8 mouse cellular contexts compared by ENCODE assay signal in genomic region chr10:121642054-121642947, GRCm38 (mm10). TPM values are rescaled to one million over a fixed set of nuclear protein-coding genes. Genes with fewer than 3 reads are reported as not detected.
DNase-seq lines count a peak whose midpoint lies in the region; ATAC-seq and TF ChIP-seq lines count a peak whose summit lies in the region.

No protein-coding gene starts in this region.

- H3K9me3 ChIP-seq in limb, embryonic 14.5 days (ENCODE audit: control insufficient read depth, low read length): no peaks in the 10 kb centered on the region
- H3K9me3 ChIP-seq in neural tube, embryonic 14.5 days (ENCODE audit: control insufficient read depth, low read length): no peaks in the 10 kb centered on the region

- WGBS in thymus, adult 2 months: 19% methylated on average over 28 of the region's 28 CpGs
- WGBS in limb, embryonic 14.5 days: 3% methylated on average over 25 of the region's 28 CpGs
- 4% methylated on average over 28 of the region's 28 CpGs for WGBS in neural tube, embryonic 14.5 days

- H3K4me3 ChIP-seq in thymus, adult 2 months (ENCODE audit: control insufficient read depth, insufficient read depth, low read length): peak overlapping the region; percentile 24
- H3K4me3 ChIP-seq in limb, embryonic 14.5 days (replicated peaks; ENCODE audit: low read length): peak overlapping the region; percentile 57
- peak overlapping the region; percentile 40 for H3K4me3 ChIP-seq in neural tube, embryonic 14.5 days (ENCODE audit: low read depth, low read length)

- H3K36me3 ChIP-seq in thymus, adult 2 months (ENCODE audit: control insufficient read depth, insufficient read depth, low read length): no peaks in the 10 kb centered on the region
- no peaks in the 10 kb centered on the region for H3K36me3 ChIP-seq in limb, embryonic 14.5 days (ENCODE audit: control insufficient read depth, insufficient read depth, low read length)
- no peaks in the 10 kb centered on the region for H3K36me3 ChIP-seq in neural tube, embryonic 14.5 days (ENCODE audit: control insufficient read depth, insufficient read depth, low read length)

- DNase-seq in cerebellum, postnatal 25 days: no peak
- DNase-seq in thymus, adult 2 months: no peak
- no peak for DNase-seq in thymus, postnatal 36 days
- DNase-seq in limb, embryonic 14.5 days (ENCODE audit: low spot score): no peak
- no peak for DNase-seq in ovary, postnatal 36 days (ENCODE audit: low spot score)
- no peak for DNase-seq in gastrocnemius, adult 18-20 months (ENCODE audit: low spot score)

- peak overlapping the region; percentile 99 for H3K4me2 ChIP-seq in limb, embryonic 14.5 days (replicated peaks; ENCODE audit: low read depth, low read length, severe bottlenecking)
- peak overlapping the region; percentile 87 for H3K4me2 ChIP-seq in neural tube, embryonic 14.5 days (ENCODE audit: low read depth, low read length)

- ATAC-seq in cerebellum, adult (ENCODE audit: insufficient number of reproducible peaks, low FRiP score, low TSS enrichment): 0 out of 2 replicates have a peak, but pooled peaks have one; percentile 2
- no peak for ATAC-seq in limb, embryonic 14.5 days (ENCODE audit: low FRiP score, low read depth)
- ATAC-seq in neural tube, embryonic 14.5 days (ENCODE audit: low read depth): no peak

- no peak for TF ChIP-seq CTCF in thymus, adult 2 months (IDR thresholded peaks at IDR 0.05; ENCODE audit: borderline replicate concordance, control insufficient read depth, extremely low read depth, insufficient read depth, low read length, poor library complexity)

- no peak overlapping the region for H3K27ac ChIP-seq in thymus, adult 2 months (ENCODE audit: control insufficient read depth, insufficient read depth, low read length)
- H3K27ac ChIP-seq in limb, embryonic 14.5 days (replicated peaks; ENCODE audit: low read depth, low read length): no peak overlapping the region
- H3K27ac ChIP-seq in neural tube, embryonic 14.5 days (ENCODE audit: low read depth, low read length): no peak overlapping the region

- peaks cover 8% of the 10 kb centered on the region; the same call in 1 of the 2 replicates for H3K27me3 ChIP-seq in thymus, adult 2 months (ENCODE audit: control insufficient read depth, insufficient read depth, low read length)
- H3K27me3 ChIP-seq in limb, embryonic 14.5 days (ENCODE audit: control insufficient read depth, insufficient read depth, low read length): peaks cover 13% of the 10 kb centered on the region
- H3K27me3 ChIP-seq in neural tube, embryonic 14.5 days (ENCODE audit: control insufficient read depth, insufficient read depth, low read length): peaks cover 16% of the 10 kb centered on the region

- no peak for TF ChIP-seq POLR2A in thymus, adult 2 months (IDR thresholded peaks at IDR 0.05; ENCODE audit: control insufficient read depth, extremely low read depth, insufficient read depth, low read length, poor library complexity)
- no peak for TF ChIP-seq POLR2A in limb, embryonic 14.5 days (IDR thresholded peaks at IDR 0.05; ENCODE audit: borderline replicate concordance, extremely low read depth, insufficient read depth, insufficient read length)

- H3K9ac ChIP-seq in limb, embryonic 14.5 days (ENCODE audit: low read depth, low read length, severe bottlenecking): peak overlapping the region; percentile 60
- H3K9ac ChIP-seq in neural tube, embryonic 14.5 days (replicated peaks; ENCODE audit: low read depth, low read length): peak overlapping the region; percentile 48

- H3K4me1 ChIP-seq in thymus, adult 2 months (replicated peaks; ENCODE audit: control insufficient read depth, insufficient read depth, low read length): peaks cover 7% of the 10 kb centered on the region; the same call in 1 of the 2 replicates
- H3K4me1 ChIP-seq in limb, embryonic 14.5 days (ENCODE audit: control insufficient read depth, insufficient read depth, low read length): peaks cover 14% of the 10 kb centered on the region
- H3K4me1 ChIP-seq in neural tube, embryonic 14.5 days (ENCODE audit: control insufficient read depth, insufficient read depth, low read length): peaks cover 8% of the 10 kb centered on the region; the same call in 1 of the 2 replicates

RNA-seq across cellular contexts. Expression of gene D930020B18Rik, which starts 0.9 kb away (rescaled TPM):
- polyA plus RNA-seq in thymus, adult 2 months (2012; rRNA removed): 0.04 and 0.22 TPM in 2 replicates
- 1.1 and 1.4 TPM in 2 replicates for polyA plus RNA-seq in limb, embryonic 14.5 days (2012; rRNA removed)
- polyA plus RNA-seq in limb, embryonic 14.5 days (2014; fragmentation: Nextera tagmentation; extraction: Ambion mirVana): 0.98 and 1.1 TPM in 2 replicates
- polyA plus RNA-seq in neural tube, embryonic 14.5 days (2014; fragmentation: Nextera tagmentation; extraction: Ambion mirVana): 0.08 and 0.12 TPM in 2 replicates
- total RNA-seq in gastrocnemius, adult 18-20 months (2021): not detected

RNA-seq across cellular contexts. Expression of gene Xpot, which starts 16.2 kb away (rescaled TPM):
- polyA plus RNA-seq in thymus, adult 2 months (2012; rRNA removed): 80.9 and 88.8 TPM in 2 replicates
- polyA plus RNA-seq in limb, embryonic 14.5 days (2012; rRNA removed): 103 and 140 TPM in 2 replicates
- polyA plus RNA-seq in limb, embryonic 14.5 days (2014; fragmentation: Nextera tagmentation; extraction: Ambion mirVana): 58.1 and 58.8 TPM in 2 replicates
- 28.4 and 39.3 TPM in 2 replicates for polyA plus RNA-seq in neural tube, embryonic 14.5 days (2014; fragmentation: Nextera tagmentation; extraction: Ambion mirVana)
- total RNA-seq in gastrocnemius, adult 18-20 months (2021): 10 to 100 TPM; 23.9 to 27.7 TPM

RNA-seq across cellular contexts. Expression of gene Tbk1, which starts 55.7 kb away (rescaled TPM):
- polyA plus RNA-seq in thymus, adult 2 months (2012; rRNA removed): 16.4 and 19.6 TPM in 2 replicates
- polyA plus RNA-seq in limb, embryonic 14.5 days (2012; rRNA removed): 28.3 and 32.2 TPM in 2 replicates
- 30.0 and 32.8 TPM in 2 replicates for polyA plus RNA-seq in limb, embryonic 14.5 days (2014; fragmentation: Nextera tagmentation; extraction: Ambion mirVana)
- polyA plus RNA-seq in neural tube, embryonic 14.5 days (2014; fragmentation: Nextera tagmentation; extraction: Ambion mirVana): 37.5 and 38.3 TPM in 2 replicates
- total RNA-seq in gastrocnemius, adult 18-20 months (2021): 10 to 100 TPM in 1 of 2 experiments, 1 to 10 TPM in 1; 9.0 to 10.2 TPM
